Mouse (Mus musculus): ENCODE measurements around the gene Rpl12. TPM values are rescaled to one million over a fixed set of nuclear protein-coding genes. Genes with fewer than 3 reads are reported as not detected.

Rpl12 gene
- total RNA-seq, 1 experiment from 2014 or later, result 133 TPM

- DNase-seq, result no peak
Observed at GRCm38 (mm10) chr2:32940483-32940882, 20.9 kb upstream of the Rpl12 start.

- no peak for DNase-seq
Observed at GRCm38 (mm10) chr2:32947454-32947853, 13.9 kb upstream of the Rpl12 start.

GRCm38 (mm10) chr2:32954581-32954980, 6.8 kb upstream of the Rpl12 start:
- DNase-seq, result no peak

- DNase-seq, result no peak
Observed at GRCm38 (mm10) chr2:32957344-32957743, 4.0 kb upstream of the Rpl12 start.

- DNase-seq, result no peak
Observed at GRCm38 (mm10) chr2:32960273-32960672, 1.1 kb upstream of the Rpl12 start.

GRCm38 (mm10) chr2:32962062-32962874, 909 bp downstream of the Rpl12 start:
- peak; percentile 20 for DNase-seq

- DNase-seq, result no peak
Observed at GRCm38 (mm10) chr2:32962875-32963220, 1.5 kb downstream of the Rpl12 start.

- no peak for DNase-seq
Observed at GRCm38 (mm10) chr2:32963544-32963943, 2.2 kb downstream of the Rpl12 start.

GRCm38 (mm10) chr2:32963981-32964380, 2.6 kb downstream of the Rpl12 start:
- no peak for DNase-seq

- no peak for DNase-seq
Observed at GRCm38 (mm10) chr2:32964659-32965457, 3.5 kb downstream of the Rpl12 start.

GRCm38 (mm10) chr2:32965511-32966183, 4.3 kb downstream of the Rpl12 start:
- DNase-seq, result no peak

GRCm38 (mm10) chr2:32966184-32966688, 4.9 kb downstream of the Rpl12 start:
- DNase-seq, result no peak

GRCm38 (mm10) chr2:32966689-32967631, 5.6 kb downstream of the Rpl12 start:
- DNase-seq, result peak; percentile 84

GRCm38 (mm10) chr2:32968024-32968614, 6.8 kb downstream of the Rpl12 start:
- DNase-seq, result no peak

GRCm38 (mm10) chr2:32969326-32969725, 8.0 kb downstream of the Rpl12 start:
- no peak for DNase-seq

- no peak for DNase-seq
Observed at GRCm38 (mm10) chr2:32971235-32971634, 9.9 kb downstream of the Rpl12 start.

GRCm38 (mm10) chr2:32974216-32974615, 12.9 kb downstream of the Rpl12 start:
- DNase-seq, result no peak

- no peak for DNase-seq
Observed at GRCm38 (mm10) chr2:32977114-32977513, 15.8 kb downstream of the Rpl12 start.

GRCm38 (mm10) chr2:32978675-32979074, 17.3 kb downstream of the Rpl12 start:
- no peak for DNase-seq

- no peak for DNase-seq
Observed at GRCm38 (mm10) chr2:32979675-32980074, 18.3 kb downstream of the Rpl12 start.

GRCm38 (mm10) chr2:32981281-32981680, 19.9 kb downstream of the Rpl12 start:
- peak; percentile 57 for DNase-seq
